Mouse (Mus musculus) hindbrain, embryonic 13.5 days (tissue): ENCODE measurements at regions not wholly inside any gene's neighbourhood (a gene's known extent, or its start where the extent isn't known, plus 50 kb on each side); places are given as distances from the start of the nearest gene placed in this dataset.
"Not testable (repeated sequence)": the region's sequence is repeated elsewhere in the genome, so short reads cannot be mapped to it uniquely, and the experiment has no call there.

ENCODE experiments used
- ATAC-seq: fragments of 200-750 bp; cut with Nextera tagmentation; 2 replicates; pipeline ENCODE4 v1.8.0; 2017; ENCODE audit warnings: moderate TSS enrichment; ENCODE audit not compliant: low FRiP score
- H3K27ac ChIP-seq: fragments of 300-500 bp; sonication (generic); 2 replicates; pipeline ENCODE4 v1.5.1; 2015; ENCODE audit warnings: inconsistent platforms, mild to moderate bottlenecking, moderate library complexity
- H3K27me3 ChIP-seq: fragments of 300-500 bp; sonication (generic); 2 replicates; pipeline ENCODE4 v1.6.1; 2015; ENCODE audit warnings: mild to moderate bottlenecking, inconsistent platforms
- H3K36me3 ChIP-seq: fragments of 300-500 bp; sonication (generic); 2 replicates; pipeline ENCODE4 v1.6.1; 2015; ENCODE audit warnings: mild to moderate bottlenecking, inconsistent platforms
- H3K4me1 ChIP-seq: fragments of 300-500 bp; sonication (generic); replicated peaks from 2 replicates; pipeline ENCODE4 v1.6.1; 2015; ENCODE audit warnings: inconsistent platforms
- H3K4me2 ChIP-seq: fragments of 300-500 bp; sonication (generic); 2 replicates; pipeline ENCODE4 v1.6.1; 2015; ENCODE audit warnings: inconsistent platforms, mild to moderate bottlenecking, moderate library complexity
- H3K4me3 ChIP-seq: fragments of 300-500 bp; sonication (generic); 2 replicates; pipeline ENCODE4 v1.5.1; 2015; ENCODE audit warnings: mild to moderate bottlenecking, inconsistent platforms
- H3K9ac ChIP-seq: fragments of 300-500 bp; sonication (generic); 2 replicates; pipeline ENCODE4 v1.6.1; 2015; ENCODE audit warnings: mild to moderate bottlenecking, inconsistent platforms
- H3K9me3 ChIP-seq: fragments of 300-500 bp; sonication (generic); 2 replicates; pipeline ENCODE4 v1.6.1; 2016; ENCODE audit warnings: inconsistent platforms
- WGBS: fragments of 180-500 bp; shearing (Covaris S2); methylation state at CpG from one replicate; pipeline ENCODE4 v1.1.7; 2015; 5-methylcytosine and 5-hydroxymethylcytosine counted together

DNA sequence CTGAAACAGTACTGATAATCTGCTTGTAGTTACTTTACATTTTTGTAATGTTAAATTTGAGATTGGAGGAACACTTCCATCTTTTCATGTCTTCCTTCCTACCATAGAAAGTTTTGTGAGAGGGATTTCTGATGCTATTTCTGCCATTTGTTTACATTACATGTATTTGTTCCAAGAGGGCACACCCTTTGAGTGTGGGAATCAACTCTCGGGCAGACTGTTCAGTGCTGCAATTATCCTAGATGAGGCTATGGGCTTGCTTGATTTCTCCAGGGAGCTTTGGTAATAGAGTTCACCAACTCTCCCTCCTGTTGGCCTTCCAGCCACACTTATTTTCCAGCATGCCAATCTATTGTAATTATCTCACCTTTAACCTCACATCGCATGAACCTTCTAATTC is 52.4 kb downstream of the Gm13691 start:
- Histone ChIP-seq H3K4me3 (no peak overlapping the region), H3K9ac (no peak overlapping the region), H3K4me2 (no peak overlapping the region), H3K9me3 (no peaks in the 10 kb centered on the region), H3K27me3 (no peaks in the 10 kb centered on the region), H3K27ac (no peak overlapping the region), H3K4me1 (no peaks in the 10 kb centered on the region), H3K36me3 (no peaks in the 10 kb centered on the region)
- ATAC-seq = no peak
- 46% methylated on average over 2 of the region's 2 CpGs for WGBS

DNA sequence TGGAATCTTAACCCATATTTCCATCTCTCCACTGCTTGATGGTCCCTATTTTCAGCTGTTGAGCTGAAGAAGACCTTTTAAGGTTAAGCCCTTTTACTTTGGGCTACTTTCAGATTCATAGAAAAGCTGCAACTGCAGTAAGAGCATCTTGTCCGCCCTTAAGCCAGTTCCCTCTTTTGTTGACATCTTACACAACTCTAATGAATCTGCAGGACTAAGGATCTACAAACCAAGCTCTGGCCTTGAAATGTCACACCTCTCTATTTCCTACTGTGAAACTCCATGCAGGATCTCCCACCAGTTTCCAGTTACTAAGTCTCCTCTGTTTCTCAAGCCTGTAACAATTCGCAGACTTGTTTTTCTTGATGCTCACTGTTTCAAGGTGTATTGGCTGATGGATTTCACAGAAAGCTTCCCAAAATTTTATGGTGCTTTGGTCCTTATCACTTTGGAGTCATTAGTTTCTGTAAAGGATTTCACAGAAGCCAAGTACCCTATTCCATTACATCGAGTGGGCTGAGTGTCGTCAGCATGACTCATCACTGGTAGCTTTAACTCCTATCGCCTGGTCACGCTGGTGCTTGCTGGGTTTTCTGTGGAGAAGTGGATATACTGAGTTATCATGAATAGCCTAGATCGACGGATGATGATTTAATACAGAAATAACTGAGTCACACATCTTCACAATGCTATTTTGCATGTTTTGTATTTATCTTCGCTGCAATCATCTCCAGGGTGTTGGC is 58.2 kb downstream of the Gm13691 start:
- no peak for ATAC-seq
- 90% methylated on average over 9 of the region's 9 CpGs for WGBS
- no peaks in the 10 kb centered on the region for H3K36me3 ChIP-seq
- no peak overlapping the region for H3K9ac ChIP-seq
- no peaks in the 10 kb centered on the region for H3K27me3 ChIP-seq
- no peak overlapping the region for H3K4me2 ChIP-seq
- H3K27ac ChIP-seq = no peak overlapping the region
- H3K4me1 ChIP-seq = no peaks in the 10 kb centered on the region
- no peaks in the 10 kb centered on the region for H3K9me3 ChIP-seq
- no peak overlapping the region for H3K4me3 ChIP-seq

DNA sequence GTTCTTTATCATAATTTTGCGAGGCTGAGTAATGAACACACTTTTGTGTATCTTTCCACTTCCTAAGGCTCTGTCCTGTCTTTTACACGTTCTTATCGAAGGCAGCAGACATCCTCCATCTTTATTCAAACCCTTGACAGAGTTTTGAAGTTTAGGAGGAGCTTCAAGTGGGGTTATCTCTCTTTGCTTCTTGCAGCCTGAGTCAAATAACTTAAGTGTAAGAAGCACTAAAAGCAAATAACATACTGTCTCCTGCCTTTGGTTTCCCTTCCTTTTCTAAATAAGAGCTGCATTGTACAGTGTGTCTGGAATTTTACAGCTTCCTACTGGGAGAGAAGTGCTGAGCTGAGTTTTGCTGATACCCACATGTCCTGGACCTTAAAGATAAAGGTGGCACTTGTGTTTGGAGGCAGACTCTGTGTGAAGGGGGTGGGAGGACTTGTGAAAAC is 61.6 kb downstream of the Gm13691 start:
- Histone ChIP-seq H3K27ac (no peak overlapping the region), H3K4me3 (no peak overlapping the region), H3K36me3 (no peaks in the 10 kb centered on the region), H3K4me2 (no peak overlapping the region), H3K9me3 (no peaks in the 10 kb centered on the region), H3K27me3 (no peaks in the 10 kb centered on the region), H3K9ac (no peak overlapping the region), H3K4me1 (no peaks in the 10 kb centered on the region)
- WGBS = 72% methylated on average over 3 of the region's 3 CpGs
- ATAC-seq = no peak

DNA sequence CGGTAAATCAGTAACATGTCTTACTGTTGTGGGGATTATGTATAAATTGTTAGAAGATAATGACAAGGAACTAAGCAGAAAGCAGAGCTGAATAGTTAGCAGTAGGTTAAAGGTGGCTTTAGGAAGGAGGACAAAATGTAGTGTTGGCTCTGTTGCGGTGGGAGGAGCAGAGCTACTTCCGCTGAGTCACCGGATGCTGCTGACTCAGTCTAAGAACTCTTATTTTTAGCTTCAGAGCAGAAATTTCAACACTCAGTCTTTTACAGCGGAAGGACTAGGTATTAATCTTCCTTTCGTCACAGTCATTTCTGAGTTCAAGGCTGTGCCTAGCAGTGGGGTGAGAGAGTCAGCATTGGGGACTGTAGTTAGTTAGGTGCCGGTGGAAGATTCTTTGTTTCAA is 68.9 kb downstream of the Gm13691 start:
- Histone ChIP-seq H3K4me3 (no peak overlapping the region), H3K4me1 (no peaks in the 10 kb centered on the region), H3K4me2 (no peak overlapping the region), H3K9me3 (no peaks in the 10 kb centered on the region), H3K9ac (no peak overlapping the region), H3K27ac (no peak overlapping the region), H3K36me3 (no peaks in the 10 kb centered on the region), H3K27me3 (no peaks in the 10 kb centered on the region)
- ATAC-seq = no peak
- 92% methylated on average over 7 of the region's 7 CpGs for WGBS

GRCm38 (mm10) chr2:84061221-84061620 is 70.9 kb downstream of the Gm13691 start:
- Histone ChIP-seq H3K27ac (no peak overlapping the region), H3K4me2 (no peak overlapping the region), H3K9ac (no peak overlapping the region), H3K9me3 (no peaks in the 10 kb centered on the region), H3K4me3 (no peak overlapping the region), H3K4me1 (no peaks in the 10 kb centered on the region), H3K36me3 (no peaks in the 10 kb centered on the region), H3K27me3 (no peaks in the 10 kb centered on the region)
- 84% methylated on average over 1 of the region's 1 CpGs for WGBS
- ATAC-seq = no peak

DNA sequence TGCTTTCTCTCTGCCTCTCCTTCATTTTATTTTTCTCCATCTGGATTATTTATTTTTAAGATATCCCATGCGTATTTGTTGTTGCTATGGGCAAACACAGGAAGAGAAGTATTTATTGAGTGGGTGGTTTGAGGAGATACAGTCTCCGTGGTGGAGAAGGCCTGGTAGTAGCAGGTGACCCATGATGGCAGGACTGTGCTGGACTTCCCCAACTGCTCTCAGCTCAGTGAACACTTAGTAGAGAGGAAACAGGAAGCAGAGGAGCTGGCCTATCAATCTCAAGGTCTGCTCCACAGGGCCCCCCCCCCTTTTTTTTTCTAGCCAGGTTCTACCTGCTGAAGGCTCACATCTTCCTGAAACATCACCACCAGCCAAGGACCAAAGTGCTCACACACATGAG is 74.0 kb downstream of the Gm13691 start:
- Histone ChIP-seq H3K4me3 (no peak overlapping the region), H3K36me3 (no peaks in the 10 kb centered on the region), H3K4me1 (no peaks in the 10 kb centered on the region), H3K9ac (no peak overlapping the region), H3K27me3 (no peaks in the 10 kb centered on the region), H3K27ac (no peak overlapping the region), H3K9me3 (no peaks in the 10 kb centered on the region), H3K4me2 (no peak overlapping the region)
- ATAC-seq = no peak
- WGBS = 79% methylated on average over 2 of the region's 2 CpGs

DNA sequence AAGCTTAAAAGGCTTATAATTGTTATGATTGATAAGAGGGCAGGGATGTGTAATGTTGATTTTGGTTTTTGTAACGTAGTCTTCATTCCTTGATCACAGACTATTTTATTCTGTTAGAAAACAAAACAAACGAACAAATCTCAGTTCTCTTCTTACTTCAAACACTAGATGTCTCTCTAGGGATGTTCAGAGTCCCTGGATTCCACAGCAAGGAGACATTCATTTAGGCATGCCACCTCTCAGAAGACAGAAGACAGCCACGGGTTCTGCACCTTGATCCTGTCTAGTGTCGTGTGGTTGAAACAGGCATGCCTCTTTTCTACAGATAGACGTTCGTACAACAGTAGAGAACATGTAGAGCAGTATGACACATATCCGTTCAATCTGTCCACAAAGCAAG is 74.7 kb downstream of the Gm13691 start:
- no peak for ATAC-seq
- H3K36me3 ChIP-seq = no peaks in the 10 kb centered on the region
- 80% methylated on average over 7 of the region's 7 CpGs for WGBS
- H3K9me3 ChIP-seq = no peaks in the 10 kb centered on the region
- H3K4me2 ChIP-seq = no peak overlapping the region
- no peak overlapping the region for H3K9ac ChIP-seq
- no peak overlapping the region for H3K27ac ChIP-seq
- no peaks in the 10 kb centered on the region for H3K4me1 ChIP-seq
- H3K4me3 ChIP-seq = no peak overlapping the region
- no peaks in the 10 kb centered on the region for H3K27me3 ChIP-seq

GRCm38 (mm10) chr2:84065749-84066148 is 75.4 kb downstream of the Gm13691 start:
- no peak for ATAC-seq
- H3K27me3 ChIP-seq = no peaks in the 10 kb centered on the region
- no peaks in the 10 kb centered on the region for H3K9me3 ChIP-seq
- WGBS = 95% methylated on average over 2 of the region's 2 CpGs
- no peak overlapping the region for H3K4me2 ChIP-seq
- no peaks in the 10 kb centered on the region for H3K36me3 ChIP-seq
- no peak overlapping the region for H3K27ac ChIP-seq
- no peak overlapping the region for H3K4me3 ChIP-seq
- no peak overlapping the region for H3K9ac ChIP-seq
- H3K4me1 ChIP-seq = no peaks in the 10 kb centered on the region

GRCm38 (mm10) chr2:84066151-84066693 is 75.9 kb downstream of the Gm13691 start:
- H3K9ac ChIP-seq = no peak overlapping the region
- no peak overlapping the region for H3K4me2 ChIP-seq
- no peak overlapping the region for H3K27ac ChIP-seq
- no peaks in the 10 kb centered on the region for H3K27me3 ChIP-seq
- ATAC-seq = no peak
- no peak overlapping the region for H3K4me3 ChIP-seq
- H3K36me3 ChIP-seq = no peaks in the 10 kb centered on the region
- 90% methylated on average over 3 of the region's 3 CpGs for WGBS
- no peaks in the 10 kb centered on the region for H3K4me1 ChIP-seq
- no peaks in the 10 kb centered on the region for H3K9me3 ChIP-seq

GRCm38 (mm10) chr2:84066785-84067526 is 76.6 kb downstream of the Gm13691 start:
- no peaks in the 10 kb centered on the region for H3K36me3 ChIP-seq
- H3K4me1 ChIP-seq = no peaks in the 10 kb centered on the region
- no peaks in the 10 kb centered on the region for H3K27me3 ChIP-seq
- H3K9me3 ChIP-seq = no peaks in the 10 kb centered on the region
- WGBS = 62% methylated on average over 6 of the region's 6 CpGs
- H3K4me3 ChIP-seq = no peak overlapping the region
- no peak for ATAC-seq
- H3K27ac ChIP-seq = no peak overlapping the region
- H3K4me2 ChIP-seq = no peak overlapping the region
- H3K9ac ChIP-seq = no peak overlapping the region

GRCm38 (mm10) chr2:84068617-84069016 is 78.3 kb downstream of the Gm13691 start:
- Histone ChIP-seq H3K27ac (no peak overlapping the region), H3K27me3 (no peaks in the 10 kb centered on the region), H3K4me3 (no peak overlapping the region), H3K4me1 (no peaks in the 10 kb centered on the region), H3K9ac (no peak overlapping the region), H3K36me3 (no peaks in the 10 kb centered on the region), H3K9me3 (no peaks in the 10 kb centered on the region), H3K4me2 (no peak overlapping the region)
- ATAC-seq = no peak
- 86% methylated on average over 4 of the region's 4 CpGs for WGBS

GRCm38 (mm10) chr2:84069411-84069810 is 79.1 kb downstream of the Gm13691 start:
- H3K36me3 ChIP-seq, H3K27ac ChIP-seq, H3K27me3 ChIP-seq, H3K4me2 ChIP-seq, H3K9ac ChIP-seq, H3K4me3 ChIP-seq, ATAC-seq, H3K9me3 ChIP-seq, H3K4me1 ChIP-seq: not testable (repeated sequence)
- 71% methylated on average over 1 of the region's 1 CpGs for WGBS
